Mouse (Mus musculus) limb, embryonic 14.5 days (tissue): ENCODE data around the gene Metap1d. TPM values are rescaled to one million over a fixed set of nuclear protein-coding genes. Genes with fewer than 3 reads are reported as not detected.

ENCODE experiments used
- ATAC-seq: fragments of 200-750 bp; cut with Nextera tagmentation; 2 replicates; pipeline ENCODE4 v1.8.0; 2017; ENCODE audit warnings: low read depth, moderate number of reproducible peaks, moderate TSS enrichment; ENCODE audit not compliant: low FRiP score
- DNase-seq: peaks from one replicate; pipeline ENCODE4 v3.0.0-alpha.2; 2015; ENCODE audit warnings: low spot score
- H3K27ac ChIP-seq: fragments of 300-500 bp; sonication (generic); replicated peaks from 2 replicates; pipeline ENCODE4 v1.5.1; 2014; ENCODE audit warnings: low read depth, mild to moderate bottlenecking, low read length, moderate library complexity, mixed read lengths
- H3K27me3 ChIP-seq: fragments of 300-500 bp; sonication (generic); 2 replicates; pipeline ENCODE4 v1.6.1; 2014; ENCODE audit warnings: low read length, mixed read lengths; ENCODE audit not compliant: control insufficient read depth, insufficient read depth
- H3K36me3 ChIP-seq: fragments of 300-500 bp; sonication (generic); 2 replicates; pipeline ENCODE4 v1.6.1; 2014; ENCODE audit warnings: mild to moderate bottlenecking, low read length, moderate library complexity, mixed read lengths; ENCODE audit not compliant: control insufficient read depth, insufficient read depth
- H3K4me1 ChIP-seq: fragments of 300-500 bp; sonication (generic); 2 replicates; pipeline ENCODE4 v1.6.1; 2014; ENCODE audit warnings: antibody characterized with exemption, low read length, mixed read lengths; ENCODE audit not compliant: control insufficient read depth, insufficient read depth
- H3K4me2 ChIP-seq: fragments of 300-500 bp; sonication (generic); replicated peaks from 2 replicates; pipeline ENCODE4 v1.6.1; 2014; ENCODE audit warnings: low read depth, mild to moderate bottlenecking, low read length, moderate library complexity; ENCODE audit not compliant: severe bottlenecking
- H3K4me3 ChIP-seq: fragments of 300-500 bp; sonication (generic); replicated peaks from 2 replicates; pipeline ENCODE4 v1.5.1; 2014; ENCODE audit warnings: low read length
- H3K9ac ChIP-seq: fragments of 300-500 bp; sonication (generic); 2 replicates; pipeline ENCODE4 v1.6.1; 2014; ENCODE audit warnings: mild to moderate bottlenecking, low read depth, low read length, moderate library complexity; ENCODE audit not compliant: severe bottlenecking
- H3K9me3 ChIP-seq: fragments of 300-500 bp; sonication (generic); 2 replicates; pipeline ENCODE4 v1.6.1; 2016; ENCODE audit warnings: low read length; ENCODE audit not compliant: control insufficient read depth
- POLR2A ChIP-seq: fragments of 200-500 bp; IDR thresholded peaks from 2 replicates; pipeline ENCODE4 v1.8.0; 2012; ENCODE audit warnings: inconsistent platforms, mild to moderate bottlenecking, moderate library complexity, borderline replicate concordance; ENCODE audit not compliant: insufficient read depth, insufficient read length; ENCODE audit errors: extremely low read depth
- WGBS: fragments of 180-500 bp; shearing (Covaris S2); extraction: QIAGEN DNeasy Blood & Tissue Kit; methylation state at CpG from one replicate; pipeline ENCODE4 v1.1.7; 2014; 5-methylcytosine and 5-hydroxymethylcytosine counted together
- polyA plus RNA-seq, 2 experiments: library from polyadenylated mRNA; depleted of rRNA in 1 of 2; stranded (reverse) in 1 of 2; unstranded in 1 of 2; fragments of >200 nt; fragmentation: Nextera tagmentation in 1 of 2; extraction: Ambion mirVana in 1 of 2; gene quantifications; 2 replicates each; pipeline versions ENCODE4 v1.2.1 to v1.2.3; 2012 to 2014

Gene Metap1d
- polyA plus RNA-seq, 2 experiments: 44.3 to 86.8 TPM

DNA sequence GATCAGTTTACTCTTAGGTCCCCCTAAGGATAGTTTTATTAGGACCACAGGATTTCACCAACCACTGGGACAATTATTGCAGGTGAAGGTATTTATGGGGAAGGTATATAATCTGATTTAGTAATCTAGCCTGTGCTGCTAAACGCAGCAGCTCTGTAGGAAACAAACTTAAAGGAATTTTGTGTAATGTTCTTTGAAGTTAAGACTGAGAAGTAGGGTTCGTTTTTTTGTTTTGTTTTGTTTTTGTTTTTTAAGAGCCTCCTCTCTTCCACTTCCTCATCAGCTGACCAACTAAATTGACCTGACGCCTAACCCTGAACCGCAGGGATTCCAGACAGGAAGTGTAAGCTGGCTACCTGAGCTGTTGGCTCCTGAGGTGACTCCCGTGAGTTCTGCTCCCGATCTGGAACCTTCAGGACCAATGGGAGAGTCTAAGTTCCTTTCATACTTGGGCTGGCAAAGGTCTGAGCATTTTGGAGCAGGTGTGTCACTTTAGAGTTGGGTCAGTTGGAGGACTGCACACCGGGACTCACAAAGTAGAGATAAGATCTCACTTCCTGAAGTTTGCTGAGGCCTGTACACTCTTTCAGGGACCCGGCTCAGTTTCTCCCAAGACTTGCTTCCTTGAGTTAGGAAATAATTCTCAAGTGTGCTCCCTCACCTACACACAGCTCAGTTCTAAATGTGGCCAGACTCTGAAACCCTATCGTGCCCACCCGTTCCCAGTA, 73.7 kb downstream of the Metap1d start:
- Histone ChIP-seq H3K27me3 (peaks cover 91% of the 10 kb centered on the region), H3K36me3 (no peaks in the 10 kb centered on the region), H3K27ac (no peak overlapping the region), H3K4me2 (no peak overlapping the region), H3K4me1 (peaks cover 11% of the 10 kb centered on the region), H3K4me3 (no peak overlapping the region), H3K9me3 (no peaks in the 10 kb centered on the region), H3K9ac (no peak overlapping the region)
- no peak for ATAC-seq
- WGBS: 8% methylated on average over 10 of the region's 10 CpGs
- no peak for TF ChIP-seq POLR2A
- DNase-seq: no peak

DNA sequence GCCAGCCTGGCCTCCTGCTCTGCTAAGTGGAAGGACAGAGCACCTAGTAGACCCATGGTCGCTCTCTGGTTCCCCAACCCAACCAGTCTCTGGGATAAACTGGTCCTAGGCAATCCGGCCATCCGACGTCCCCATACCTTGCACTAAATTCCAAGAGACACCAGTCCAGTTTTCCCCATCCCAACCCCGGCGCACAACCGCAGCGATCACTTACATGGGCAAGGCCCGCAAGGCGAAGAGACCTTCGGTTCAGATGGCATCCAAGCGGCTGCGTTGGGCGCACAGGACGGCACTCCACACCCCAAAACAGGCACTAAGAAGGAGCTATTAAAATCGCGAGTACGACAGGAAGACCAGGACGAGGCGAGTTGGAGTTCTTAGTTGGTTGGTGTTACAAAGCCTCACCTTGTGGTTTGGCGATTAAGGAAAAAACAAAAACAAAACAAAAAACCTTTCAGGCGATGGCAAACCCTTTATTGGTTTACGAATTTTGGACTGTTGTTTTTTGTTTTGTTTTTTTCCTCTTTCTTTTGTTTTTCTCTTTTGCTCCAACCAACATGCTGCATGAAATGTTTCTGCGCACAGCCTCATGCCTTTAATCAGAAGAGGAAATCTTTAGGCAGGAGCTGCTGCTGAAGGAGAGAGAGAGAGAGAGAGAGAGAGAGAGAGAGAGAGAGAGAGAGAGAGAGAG, 74.4 kb downstream of the Metap1d start:
- Histone ChIP-seq H3K4me3 (no peak overlapping the region), H3K27ac (no peak overlapping the region), H3K9me3 (no peaks in the 10 kb centered on the region), H3K9ac (no peak overlapping the region), H3K4me1 (peaks cover 11% of the 10 kb centered on the region), H3K27me3 (peaks cover 97% of the 10 kb centered on the region), H3K36me3 (no peaks in the 10 kb centered on the region), H3K4me2 (no peak overlapping the region)
- no peak for ATAC-seq
- DNase-seq: no peak
- no peak for TF ChIP-seq POLR2A
- 4% methylated on average over 24 of the region's 24 CpGs for WGBS

DNA sequence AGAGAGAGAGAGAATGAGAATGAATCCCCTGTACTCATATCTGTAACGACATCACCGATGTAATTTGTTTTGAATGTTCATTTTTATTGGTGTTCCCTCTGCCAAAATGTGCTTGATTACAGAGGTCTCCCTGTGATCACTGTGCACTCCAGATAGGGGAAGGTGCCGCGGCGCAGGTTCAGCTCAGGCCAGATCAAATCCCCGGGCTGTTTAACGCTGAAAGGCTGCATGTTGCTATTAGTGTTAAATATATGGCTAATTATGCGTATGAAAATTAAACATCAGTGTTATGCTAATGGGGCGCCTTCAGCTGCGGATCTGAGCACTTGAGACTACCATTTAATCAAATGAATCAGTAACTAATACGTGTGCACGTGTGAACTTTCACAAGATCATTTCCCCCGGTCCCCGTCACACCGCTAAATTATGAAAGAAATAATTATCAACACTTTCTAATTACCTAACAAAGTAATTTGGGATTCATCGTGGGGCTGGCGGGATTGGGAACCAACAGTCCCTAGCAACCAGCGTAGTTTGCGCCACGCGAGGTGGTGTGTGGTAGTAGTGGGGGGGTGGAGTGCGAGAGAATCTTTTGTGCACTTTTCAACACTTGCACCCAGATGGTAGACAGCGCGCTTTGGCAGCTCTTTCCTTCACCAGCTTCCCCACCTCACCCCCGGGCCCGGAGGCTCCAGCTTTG, 75.1 kb downstream of the Metap1d start, which contains the start of gene Dlx1:
Gene Dlx1, plus strand, starts transcription at position 100 of the 700 bp plus-strand sequence.
- Histone ChIP-seq H3K27ac (no peak within 1 kb of the TSS), H3K36me3 (no peaks in the 10 kb centered on the region), H3K9me3 (no peaks in the 10 kb centered on the region), H3K27me3 (peaks cover 97% of the 10 kb centered on the region), H3K9ac (no peak within 1 kb of the TSS), H3K4me2 (peak within 1 kb of the TSS; percentile 86), H3K4me1 (peaks cover 11% of the 10 kb centered on the region), H3K4me3 (peak within 1 kb of the TSS; percentile 49)
- ATAC-seq (no peak), DNase-seq (no peak)
- TF ChIP-seq POLR2A: no peak
- whole genome bisulfite sequencing: 1% methylated on average over 26 of the region's 26 CpGs

DNA sequence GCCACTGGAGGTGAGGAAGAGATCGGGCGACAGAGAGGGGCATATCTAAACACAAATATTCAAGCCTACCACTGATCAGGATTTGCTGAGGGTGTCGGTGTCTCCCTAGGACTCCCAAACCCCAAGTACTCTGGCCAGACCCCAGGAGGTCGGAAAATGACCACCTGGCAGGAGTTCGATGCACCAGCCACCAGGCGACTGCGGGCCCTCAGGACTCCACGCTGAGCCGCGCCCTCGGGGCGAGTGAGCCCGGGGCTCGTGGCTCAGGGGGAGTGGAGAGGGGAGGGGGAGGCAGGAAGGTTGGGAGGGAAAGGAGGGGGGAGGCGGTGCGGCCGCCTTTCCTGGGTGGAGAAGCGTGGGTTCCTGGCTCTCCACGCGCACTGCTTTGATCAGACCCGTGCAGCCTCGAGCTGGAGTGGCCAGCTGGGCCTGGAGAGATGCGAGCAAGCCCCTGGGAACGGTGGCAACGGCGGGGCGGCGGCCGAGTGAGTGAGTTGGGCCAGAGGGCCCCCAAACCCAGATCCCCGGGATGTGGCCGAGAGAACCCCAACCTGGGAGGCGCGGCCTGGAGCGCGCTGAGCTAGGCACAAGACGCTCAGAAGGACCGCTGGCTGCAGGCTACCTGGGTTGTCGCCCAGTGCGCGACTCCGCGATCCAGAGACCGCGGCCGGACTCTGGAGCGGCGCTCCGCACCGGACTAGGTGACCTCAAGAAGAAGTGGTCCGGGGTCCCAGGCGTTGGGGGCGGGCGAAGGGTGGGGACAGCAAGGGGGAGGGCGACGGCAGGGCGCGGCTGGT, 75.8 kb downstream of the Metap1d start:
- Histone ChIP-seq H3K27ac (no peak overlapping the region), H3K4me1 (peaks cover 11% of the 10 kb centered on the region), H3K36me3 (no peaks in the 10 kb centered on the region), H3K4me2 (peak overlapping the region; percentile 86), H3K4me3 (peak overlapping the region; percentile 49), H3K9ac (peak overlapping the region; percentile 43; the same call in 1 of the 2 replicates), H3K9me3 (no peaks in the 10 kb centered on the region), H3K27me3 (peaks cover 97% of the 10 kb centered on the region)
- no peak for TF ChIP-seq POLR2A
- no peak for DNase-seq
- ATAC-seq: peak; percentile 6; the same call in 1 of the 2 replicates
- WGBS: under 1% methylated on average over 45 of the region's 57 CpGs
